Mouse (Mus musculus): ENCODE measurements around the gene Prkd1. TPM values are rescaled to one million over a fixed set of nuclear protein-coding genes. Genes with fewer than 3 reads are reported as not detected.

Gene Prkd1
- polyA plus RNA-seq, 1 experiment from 2014 or later: 4.4 TPM

DNA sequence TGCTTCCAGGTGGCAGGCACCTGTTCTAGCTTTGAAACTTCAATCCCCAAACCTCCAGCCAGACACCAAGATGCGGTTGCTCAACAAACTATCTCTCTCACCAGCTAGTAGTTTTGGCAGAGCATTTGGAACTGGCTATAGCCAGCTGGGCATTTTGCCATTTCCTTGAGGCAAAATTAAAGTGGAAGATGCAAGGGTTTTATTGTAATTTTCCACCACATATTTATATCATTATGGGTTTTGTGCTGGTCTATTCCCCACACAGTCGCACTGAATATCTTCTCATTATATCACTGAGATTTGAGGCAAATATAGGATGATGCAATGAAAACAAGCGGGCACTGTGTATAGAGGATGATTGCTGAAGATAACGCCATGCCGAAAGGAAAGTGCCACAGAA lies 102.5 kb downstream of the Prkd1 start:
- H3K9me3 ChIP-seq: no peaks in the 10 kb centered on the region
- no peak overlapping the region for H3K4me3 ChIP-seq (replicated peaks)
- H3K4me2 ChIP-seq (replicated peaks): no peak overlapping the region
- no peaks in the 10 kb centered on the region for H3K36me3 ChIP-seq
- H3K27me3 ChIP-seq (replicated peaks): no peaks in the 10 kb centered on the region
- no peak overlapping the region for H3K9ac ChIP-seq
- no peak overlapping the region for H3K27ac ChIP-seq
- WGBS: 85% methylated on average over 5 of the region's 5 CpGs
- no peak for ATAC-seq
- no peaks in the 10 kb centered on the region for H3K4me1 ChIP-seq (replicated peaks)

DNA sequence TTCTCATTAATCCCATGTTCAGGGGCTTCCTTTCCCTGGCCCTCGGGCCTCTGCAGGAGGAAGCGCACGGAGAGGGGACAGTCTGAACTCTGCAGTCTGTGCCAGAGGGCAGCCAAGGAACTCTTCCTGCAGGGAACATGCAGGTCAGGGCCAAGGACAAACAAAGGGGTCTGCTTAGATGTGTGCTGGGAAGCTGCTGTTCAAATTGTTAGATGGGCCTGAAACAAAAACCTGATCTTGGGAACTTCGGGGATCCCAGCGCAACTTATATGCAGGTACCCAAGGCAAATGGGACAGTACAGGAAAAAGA lies 103.3 kb downstream of the Prkd1 start:
- Histone ChIP-seq H3K9me3 (no peaks in the 10 kb centered on the region), H3K4me3 (replicated peaks) (no peak overlapping the region), H3K4me1 (replicated peaks) (no peaks in the 10 kb centered on the region), H3K9ac (no peak overlapping the region), H3K27ac (no peak overlapping the region), H3K27me3 (replicated peaks) (no peaks in the 10 kb centered on the region), H3K36me3 (no peaks in the 10 kb centered on the region), H3K4me2 (replicated peaks) (no peak overlapping the region)
- 69% methylated on average over 5 of the region's 5 CpGs for WGBS
- no peak for ATAC-seq

DNA sequence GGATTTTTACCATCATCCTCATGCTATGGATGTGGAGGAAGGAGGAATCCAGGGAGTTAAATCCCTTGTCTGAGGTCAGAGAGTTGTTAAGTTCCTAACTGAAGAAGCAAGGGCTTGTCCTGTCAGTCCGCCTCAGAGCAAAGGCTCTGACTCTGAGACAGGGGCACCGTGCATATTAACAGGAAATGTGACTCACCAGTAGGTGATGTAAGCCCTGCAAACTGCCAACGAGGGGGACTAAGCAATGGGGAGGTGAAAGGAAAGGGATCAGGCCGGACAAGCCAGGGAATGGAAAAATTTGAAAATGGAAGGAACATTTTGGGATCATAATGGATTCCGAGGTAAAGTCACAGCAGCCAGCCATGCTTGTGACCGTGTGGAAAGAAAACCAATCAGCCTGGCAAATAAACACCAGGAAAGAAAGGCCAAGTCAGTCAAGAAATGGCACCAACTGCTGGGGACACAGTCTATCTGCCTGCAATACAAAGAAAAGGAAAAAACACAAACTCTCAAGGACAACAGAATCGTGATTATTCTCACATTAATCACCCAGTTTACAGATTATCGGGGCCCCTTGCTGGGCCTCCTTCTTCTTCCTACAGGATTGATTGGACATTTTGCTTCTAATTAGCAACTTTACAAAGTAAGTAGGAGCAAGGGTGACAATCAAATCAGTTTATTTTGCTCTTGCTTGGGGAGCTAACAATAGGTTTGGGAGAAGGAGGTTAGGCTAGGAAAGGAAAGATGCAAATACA lies 103.9 kb downstream of the Prkd1 start:
- no peak for ATAC-seq
- Histone ChIP-seq H3K4me1 (replicated peaks) (no peaks in the 10 kb centered on the region), H3K27me3 (replicated peaks) (no peaks in the 10 kb centered on the region), H3K9ac (no peak overlapping the region), H3K27ac (no peak overlapping the region), H3K4me2 (replicated peaks) (no peak overlapping the region), H3K9me3 (no peaks in the 10 kb centered on the region), H3K36me3 (no peaks in the 10 kb centered on the region), H3K4me3 (replicated peaks) (no peak overlapping the region)
- 51% methylated on average over 8 of the region's 8 CpGs for WGBS

DNA sequence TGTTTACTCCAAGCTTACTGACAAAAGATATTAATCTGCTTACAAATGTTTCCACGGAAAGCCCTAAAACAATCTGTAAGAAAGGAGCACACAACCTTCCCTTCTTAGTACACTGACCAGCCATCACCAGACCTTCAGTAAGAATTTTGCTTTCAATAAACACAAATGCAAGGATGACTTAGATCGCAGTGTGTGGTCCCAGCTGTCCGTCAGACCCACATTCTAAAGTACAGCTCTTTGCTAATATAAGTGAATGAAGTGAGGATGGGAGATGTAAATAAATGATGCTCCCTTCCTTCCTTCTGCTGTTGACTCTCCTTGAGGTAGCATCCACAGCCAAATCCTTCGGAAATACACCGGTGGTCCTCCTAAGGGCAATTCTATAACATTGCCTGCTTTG lies 108.1 kb downstream of the Prkd1 start:
- Histone ChIP-seq H3K9me3 (no peaks in the 10 kb centered on the region), H3K36me3 (no peaks in the 10 kb centered on the region), H3K4me2 (replicated peaks) (no peak overlapping the region), H3K27me3 (replicated peaks) (no peaks in the 10 kb centered on the region), H3K4me3 (replicated peaks) (no peak overlapping the region), H3K9ac (no peak overlapping the region), H3K4me1 (replicated peaks) (no peaks in the 10 kb centered on the region), H3K27ac (no peak overlapping the region)
- ATAC-seq: no peak
- 47% methylated on average over 5 of the region's 5 CpGs for WGBS

DNA sequence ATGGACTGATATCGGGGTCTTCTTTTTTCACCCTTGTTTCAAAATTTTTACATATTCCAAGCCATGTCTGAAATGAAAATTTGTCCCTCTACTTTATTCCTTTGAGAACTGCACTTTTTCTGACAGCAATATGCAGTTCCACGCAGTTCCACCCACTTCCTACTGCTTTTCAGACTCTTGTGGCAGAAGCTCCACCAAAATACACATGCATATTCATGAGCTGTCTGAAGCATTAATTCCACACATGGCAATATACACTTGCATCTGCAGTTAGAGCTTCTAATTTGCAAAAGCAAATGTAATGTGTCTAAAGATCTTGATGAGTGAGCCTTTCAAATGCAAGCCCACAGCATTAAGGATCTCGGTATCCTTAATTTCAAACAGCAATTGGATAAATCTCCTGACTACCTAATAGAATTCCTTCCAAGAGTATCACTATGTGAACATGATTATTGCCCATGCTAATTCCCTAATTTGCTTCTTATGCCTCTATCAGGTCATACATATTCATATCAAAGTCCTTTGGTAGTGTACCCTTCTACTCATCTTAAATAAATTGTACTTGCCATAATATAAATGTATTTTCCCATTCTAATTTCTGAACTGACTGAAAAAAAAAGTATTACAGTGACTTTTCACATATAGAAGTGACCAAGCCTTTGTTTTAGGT lies 110.5 kb downstream of the Prkd1 start:
- ATAC-seq: no peak
- Histone ChIP-seq H3K36me3 (no peaks in the 10 kb centered on the region), H3K9me3 (no peaks in the 10 kb centered on the region), H3K4me3 (replicated peaks) (no peak overlapping the region), H3K4me2 (replicated peaks) (no peak overlapping the region), H3K27ac (no peak overlapping the region), H3K4me1 (replicated peaks) (no peaks in the 10 kb centered on the region), H3K27me3 (replicated peaks) (no peaks in the 10 kb centered on the region), H3K9ac (no peak overlapping the region)
- 89% methylated on average over 3 of the region's 3 CpGs for whole genome bisulfite sequencing

DNA sequence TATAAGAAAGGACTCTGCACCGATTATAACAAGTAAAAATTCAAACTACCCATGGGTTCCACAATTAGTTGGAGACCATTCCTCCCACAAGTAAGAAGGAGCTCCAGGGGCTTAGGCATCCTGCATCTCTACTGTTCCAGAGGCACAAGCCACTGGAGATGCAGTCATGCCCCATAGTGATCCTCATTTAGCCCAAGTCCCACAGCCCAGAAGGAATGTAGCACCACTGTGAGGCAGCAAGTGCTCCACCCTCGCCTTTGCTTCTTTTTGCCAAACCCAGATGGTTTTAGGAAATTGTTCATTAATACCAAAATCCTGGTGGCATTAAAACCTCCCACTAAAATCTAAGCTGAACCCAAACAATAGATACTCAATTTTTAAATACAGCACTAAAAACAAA lies 111.1 kb downstream of the Prkd1 start:
- Histone ChIP-seq H3K36me3 (no peaks in the 10 kb centered on the region), H3K4me2 (replicated peaks) (no peak overlapping the region), H3K9ac (no peak overlapping the region), H3K27ac (no peak overlapping the region), H3K9me3 (no peaks in the 10 kb centered on the region), H3K4me3 (replicated peaks) (no peak overlapping the region), H3K4me1 (replicated peaks) (no peaks in the 10 kb centered on the region), H3K27me3 (replicated peaks) (no peaks in the 10 kb centered on the region)
- no peak for ATAC-seq
- 80% methylated on average over 2 of the region's 2 CpGs for WGBS

DNA sequence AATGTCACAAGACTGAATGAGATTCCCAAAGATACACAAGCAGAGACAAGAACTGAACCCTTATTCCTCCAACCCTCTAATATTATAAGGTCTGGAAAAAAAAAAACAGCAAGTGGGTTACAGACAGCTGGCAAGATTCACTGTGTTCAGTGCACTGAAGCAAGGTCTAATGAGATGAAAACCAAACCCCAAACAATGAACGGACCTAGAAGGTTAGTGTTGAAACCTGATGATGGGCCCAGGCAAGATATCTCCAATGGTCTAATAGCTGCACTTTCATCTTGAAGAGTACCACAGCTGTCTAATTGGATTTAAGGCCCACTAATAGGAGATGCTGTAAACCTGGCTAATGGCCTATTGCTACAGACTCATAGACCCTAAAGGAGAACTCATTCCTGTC lies 111.9 kb downstream of the Prkd1 start:
- 64% methylated on average over 1 of the region's 1 CpGs for WGBS
- no peak overlapping the region for H3K27ac ChIP-seq
- no peaks in the 10 kb centered on the region for H3K27me3 ChIP-seq (replicated peaks)
- H3K4me3 ChIP-seq (replicated peaks): no peak overlapping the region
- H3K9ac ChIP-seq: no peak overlapping the region
- H3K4me1 ChIP-seq (replicated peaks): no peaks in the 10 kb centered on the region
- H3K9me3 ChIP-seq: no peaks in the 10 kb centered on the region
- no peak for ATAC-seq
- no peaks in the 10 kb centered on the region for H3K36me3 ChIP-seq
- H3K4me2 ChIP-seq (replicated peaks): no peak overlapping the region

DNA sequence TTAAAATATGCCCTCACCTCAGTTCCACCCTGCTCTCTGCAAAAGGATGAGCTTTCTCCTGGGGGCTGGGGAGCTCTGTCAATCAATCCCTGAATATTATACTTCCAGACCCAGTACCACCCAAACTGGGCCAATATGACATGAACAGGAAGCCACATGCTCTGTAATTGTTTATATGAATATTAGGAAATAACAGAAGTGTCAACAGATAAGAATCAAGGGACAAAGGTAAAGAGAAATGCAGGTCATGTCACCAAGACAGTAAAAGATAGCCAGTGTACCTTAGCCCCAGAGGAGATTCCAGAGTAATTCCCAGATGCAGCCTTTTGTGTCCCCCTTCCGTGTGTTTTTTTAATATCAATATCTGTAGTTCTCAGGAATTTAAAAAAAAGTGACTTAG lies 120.3 kb downstream of the Prkd1 start:
- no peak overlapping the region for H3K4me2 ChIP-seq (replicated peaks)
- H3K36me3 ChIP-seq: no peaks in the 10 kb centered on the region
- no peak overlapping the region for H3K27ac ChIP-seq
- H3K27me3 ChIP-seq (replicated peaks): no peaks in the 10 kb centered on the region
- no peaks in the 10 kb centered on the region for H3K4me1 ChIP-seq (replicated peaks)
- 71% methylated on average over 1 of the region's 1 CpGs for WGBS
- ATAC-seq: no peak
- no peak overlapping the region for H3K9ac ChIP-seq
- no peak overlapping the region for H3K4me3 ChIP-seq (replicated peaks)
- H3K9me3 ChIP-seq: no peaks in the 10 kb centered on the region

DNA sequence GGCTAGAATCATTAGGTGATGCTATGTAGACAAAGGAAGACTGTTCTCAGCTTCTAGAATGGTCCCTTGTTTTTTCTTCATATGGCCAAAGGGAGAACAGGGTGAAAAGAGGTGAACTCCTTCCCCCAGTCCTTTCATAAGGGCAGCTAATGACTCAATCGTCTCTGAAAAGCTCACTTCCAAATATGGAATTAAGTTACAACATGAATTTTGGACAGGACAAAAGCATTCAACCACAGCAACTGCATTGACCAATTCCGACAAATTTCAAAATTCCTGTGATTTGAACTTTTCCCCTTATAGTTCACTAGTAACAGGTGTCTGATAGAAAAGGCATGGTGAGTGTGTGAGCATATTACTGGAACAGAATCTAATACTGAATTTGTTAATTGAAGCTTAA lies 124.8 kb downstream of the Prkd1 start:
- Histone ChIP-seq H3K4me1 (replicated peaks) (no peaks in the 10 kb centered on the region), H3K9ac (no peak overlapping the region), H3K27me3 (replicated peaks) (no peaks in the 10 kb centered on the region), H3K27ac (no peak overlapping the region), H3K36me3 (no peaks in the 10 kb centered on the region), H3K4me2 (replicated peaks) (no peak overlapping the region), H3K9me3 (no peaks in the 10 kb centered on the region), H3K4me3 (replicated peaks) (no peak overlapping the region)
- no peak for ATAC-seq
- WGBS: 65% methylated on average over 2 of the region's 2 CpGs

DNA sequence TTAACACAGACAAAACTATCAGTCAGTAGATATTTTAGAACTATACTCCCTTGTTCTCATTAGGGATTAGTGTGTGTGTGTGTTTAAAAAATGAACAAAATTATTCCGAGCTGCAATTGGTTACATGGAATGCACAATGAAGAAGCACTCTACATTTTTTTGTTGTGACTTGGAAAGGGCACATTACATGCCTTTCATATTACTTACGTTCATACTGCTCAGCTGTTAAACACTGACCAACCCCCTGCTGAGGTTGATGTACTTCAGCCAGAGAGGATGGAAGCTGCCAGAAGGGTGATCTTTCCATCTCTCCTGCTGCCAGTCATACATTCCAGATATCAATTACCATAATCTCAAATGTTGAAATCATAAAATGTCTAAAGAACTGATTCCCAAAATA lies 134.4 kb downstream of the Prkd1 start:
- Histone ChIP-seq H3K4me3 (replicated peaks) (no peak overlapping the region), H3K9ac (no peak overlapping the region), H3K36me3 (no peaks in the 10 kb centered on the region), H3K4me2 (replicated peaks) (no peak overlapping the region), H3K4me1 (replicated peaks) (no peaks in the 10 kb centered on the region), H3K27me3 (replicated peaks) (no peaks in the 10 kb centered on the region), H3K27ac (no peak overlapping the region), H3K9me3 (no peaks in the 10 kb centered on the region)
- no peak for ATAC-seq
- WGBS: 67% methylated on average over 2 of the region's 2 CpGs

DNA sequence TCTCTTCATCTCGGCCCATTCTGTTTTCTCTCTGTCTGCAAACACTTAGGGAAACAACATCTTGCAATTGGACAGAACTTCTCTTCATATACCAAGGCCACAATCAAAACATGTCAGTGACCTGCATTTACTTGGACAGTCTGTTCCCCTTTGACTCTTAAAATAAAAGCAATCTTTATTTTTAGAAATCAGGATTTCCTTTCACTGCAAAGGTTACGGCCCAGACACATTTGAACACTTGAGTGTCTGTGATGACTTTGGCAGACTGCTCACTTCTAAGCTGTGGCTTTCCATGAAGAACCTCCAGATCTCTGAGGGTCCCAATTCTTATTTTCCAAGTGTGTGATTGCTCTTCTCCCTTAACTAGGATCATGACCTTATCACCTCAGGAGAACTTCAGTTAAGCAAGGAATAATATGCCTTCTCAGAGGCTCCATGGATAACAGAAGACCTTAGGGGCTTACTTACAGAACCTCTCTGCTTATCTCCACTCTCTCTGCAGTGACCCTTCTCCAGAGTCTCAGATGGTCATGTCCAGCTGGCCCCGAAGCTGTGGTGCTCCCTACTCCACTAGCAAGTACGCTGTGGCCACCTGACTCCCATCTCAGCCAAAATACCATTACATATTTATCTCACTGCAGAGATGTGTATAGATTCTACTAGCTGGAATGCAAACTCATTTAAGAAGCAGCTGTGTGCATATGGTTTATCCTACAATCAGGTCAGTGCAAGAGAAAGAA lies 137.2 kb downstream of the Prkd1 start:
- peak; percentile 47; the same call in 1 of the 2 replicates for ATAC-seq
- Histone ChIP-seq H3K4me1 (replicated peaks) (no peaks in the 10 kb centered on the region), H3K9me3 (no peaks in the 10 kb centered on the region), H3K9ac (no peak overlapping the region), H3K4me2 (replicated peaks) (no peak overlapping the region), H3K36me3 (no peaks in the 10 kb centered on the region), H3K4me3 (replicated peaks) (no peak overlapping the region), H3K27me3 (replicated peaks) (no peaks in the 10 kb centered on the region), H3K27ac (no peak overlapping the region)
- 63% methylated on average over 4 of the region's 4 CpGs for WGBS

DNA sequence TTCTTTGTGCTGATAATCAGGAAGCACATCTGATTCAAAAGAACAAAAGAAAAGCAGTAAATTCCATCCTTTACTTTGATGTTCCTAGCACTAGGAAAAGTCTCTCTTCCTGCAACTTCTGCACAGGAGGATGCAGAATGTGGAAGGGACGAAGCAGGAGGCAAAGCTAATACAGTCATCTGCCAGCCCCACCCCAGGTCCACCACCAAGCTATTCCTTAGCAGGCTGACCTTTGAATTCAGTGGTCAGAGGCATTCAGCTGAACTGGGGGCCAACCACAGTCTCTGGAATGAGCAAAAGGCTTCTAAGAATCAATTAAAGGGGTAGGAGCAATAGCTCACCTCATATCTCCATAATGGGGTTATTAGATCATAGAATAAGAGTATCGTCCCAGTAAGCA lies 140.1 kb downstream of the Prkd1 start:
- 85% methylated on average over 2 of the region's 2 CpGs for WGBS
- Histone ChIP-seq H3K4me1 (replicated peaks) (no peaks in the 10 kb centered on the region), H3K9me3 (no peaks in the 10 kb centered on the region), H3K27ac (no peak overlapping the region), H3K36me3 (no peaks in the 10 kb centered on the region), H3K4me2 (replicated peaks) (no peak overlapping the region), H3K27me3 (replicated peaks) (no peaks in the 10 kb centered on the region), H3K9ac (no peak overlapping the region), H3K4me3 (replicated peaks) (no peak overlapping the region)
- ATAC-seq: no peak
